Mouse (Mus musculus) retina, postnatal 7 days (tissue): ENCODE measurements at regions not wholly inside any gene's neighbourhood (a gene's known extent, or its start where the extent isn't known, plus 50 kb on each side); places are given as distances from the start of the nearest gene placed in this dataset.

Source experiments
- DNase-seq: peaks from one replicate; pipeline ENCODE4 v3.0.0-alpha.2; 2012; ENCODE audit warnings: low read depth, low spot score

- DNase-seq, result no peak
Measured at GRCm38 (mm10) chr13:84345791-84346511, 123.9 kb downstream of the Tmem161b start.

- no peak for DNase-seq
Measured at GRCm38 (mm10) chr13:84346569-84346968, 124.5 kb downstream of the Tmem161b start.

- no peak for DNase-seq
Measured at GRCm38 (mm10) chr13:84347181-84347913, 125.3 kb downstream of the Tmem161b start.

- peak; percentile 92 for DNase-seq
Measured at GRCm38 (mm10) chr13:84347914-84348700, 126.0 kb downstream of the Tmem161b start.

- DNase-seq, result no peak
Measured at GRCm38 (mm10) chr13:84348701-84348975, 126.5 kb downstream of the Tmem161b start.

- DNase-seq, result no peak
Measured at GRCm38 (mm10) chr13:84349001-84349720, 127.1 kb downstream of the Tmem161b start.

- no peak for DNase-seq
Measured at GRCm38 (mm10) chr13:84349721-84350040, 127.6 kb downstream of the Tmem161b start.

GRCm38 (mm10) chr13:84350791-84351190, 128.7 kb downstream of the Tmem161b start:
- no peak for DNase-seq

GRCm38 (mm10) chr13:84356455-84356854, 134.4 kb downstream of the Tmem161b start:
- no peak for DNase-seq

GRCm38 (mm10) chr13:84360536-84360935, 138.4 kb downstream of the Tmem161b start:
- DNase-seq, result no peak

GRCm38 (mm10) chr13:84364069-84364468, 142.0 kb downstream of the Tmem161b start:
- DNase-seq, result no peak

GRCm38 (mm10) chr13:84365503-84365902, 143.4 kb downstream of the Tmem161b start:
- DNase-seq, result no peak

- DNase-seq, result no peak
Measured at GRCm38 (mm10) chr13:84366017-84366416, 143.9 kb downstream of the Tmem161b start.

- no peak for DNase-seq
Measured at GRCm38 (mm10) chr13:84366839-84367238, 144.7 kb downstream of the Tmem161b start.

GRCm38 (mm10) chr13:84368225-84368624, 146.1 kb downstream of the Tmem161b start:
- DNase-seq, result no peak

- DNase-seq, result no peak
Measured at GRCm38 (mm10) chr13:84374711-84375257, 152.7 kb downstream of the Tmem161b start.

GRCm38 (mm10) chr13:84375941-84376340, 153.8 kb downstream of the Tmem161b start:
- DNase-seq, result no peak

- no peak for DNase-seq
Measured at GRCm38 (mm10) chr13:84378553-84379332, 156.6 kb downstream of the Tmem161b start.

GRCm38 (mm10) chr13:84391554-84391953, 169.5 kb downstream of the Tmem161b start:
- DNase-seq, result no peak

- DNase-seq, result no peak
Measured at GRCm38 (mm10) chr13:84398476-84399344, 176.6 kb downstream of the Tmem161b start.
